Mouse (Mus musculus): ENCODE measurements around the gene Adgrv1. TPM values are rescaled to one million over a fixed set of nuclear protein-coding genes. Genes with fewer than 3 reads are reported as not detected.
"Not testable (repeated sequence)": the region's sequence is repeated elsewhere in the genome, so short reads cannot be mapped to it uniquely, and the experiment has no call there.

Adgrv1 gene
- polyA plus RNA-seq, 1 experiment from 2014 or later: 11.5 TPM

DNA sequence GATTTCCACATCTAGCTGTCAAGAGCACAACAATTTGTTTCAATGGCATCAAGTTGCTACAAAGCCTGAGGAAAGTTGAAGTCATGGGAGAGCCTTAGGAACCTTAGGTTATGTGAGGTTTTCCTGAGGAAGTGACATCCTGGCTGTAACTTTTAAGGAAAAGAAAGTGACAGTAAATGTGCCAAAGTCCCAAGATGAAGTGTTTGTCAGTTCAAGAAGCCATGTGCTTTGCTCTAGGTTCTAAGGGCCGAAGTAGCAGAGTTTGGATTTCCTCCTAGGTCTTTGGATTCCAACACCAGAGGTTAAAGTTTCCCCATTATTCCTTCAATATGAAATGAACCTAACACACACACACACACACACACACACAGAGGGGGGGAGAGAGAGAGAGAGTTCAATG is 332.1 kb downstream of the Adgrv1 start:
- Histone ChIP-seq H3K9ac (replicated peaks; ENCODE audit: low read depth, low read length) (no peak overlapping the region), H3K4me1 (replicated peaks; ENCODE audit: control insufficient read depth, insufficient read depth, low read length) (no peaks in the 10 kb centered on the region), H3K27ac (ENCODE audit: low read length) (no peak overlapping the region), H3K27me3 (replicated peaks; ENCODE audit: control insufficient read depth, insufficient read depth, low read length) (no peaks in the 10 kb centered on the region), H3K4me2 (ENCODE audit: low read length) (no peak overlapping the region), H3K9me3 (ENCODE audit: control insufficient read depth, low read length) (no peaks in the 10 kb centered on the region), H3K36me3 (ENCODE audit: control insufficient read depth, insufficient read depth) (no peaks in the 10 kb centered on the region), H3K4me3 (replicated peaks; ENCODE audit: low read length) (no peak overlapping the region)
- ATAC-seq: no peak
- 76% methylated on average over 1 of the region's 1 CpGs for WGBS

DNA sequence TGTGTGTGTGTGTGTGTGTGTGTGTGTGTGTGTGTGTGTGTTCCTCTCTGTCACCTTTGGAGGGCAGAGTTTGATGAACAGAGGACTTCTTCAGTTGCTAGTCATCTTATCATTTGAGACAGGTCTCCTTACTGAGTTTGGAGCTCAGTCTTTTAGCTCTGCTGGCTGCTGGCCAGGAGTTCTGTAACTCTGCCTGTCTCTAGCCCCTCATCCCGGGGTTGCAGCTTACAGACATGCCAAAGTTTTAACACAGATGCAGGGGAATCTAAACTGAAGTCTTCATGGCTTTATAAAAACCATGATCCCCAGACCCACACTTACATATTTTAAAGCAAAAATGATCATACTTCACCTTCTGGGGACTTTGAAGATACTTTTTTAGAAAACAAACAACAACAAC is 338.8 kb downstream of the Adgrv1 start:
- 26% methylated on average over 1 of the region's 1 CpGs for WGBS
- no peak overlapping the region for H3K9ac ChIP-seq (replicated peaks; ENCODE audit: low read depth, low read length)
- H3K4me3 ChIP-seq (replicated peaks; ENCODE audit: low read length): no peak overlapping the region
- H3K4me1 ChIP-seq (replicated peaks; ENCODE audit: control insufficient read depth, insufficient read depth, low read length): no peaks in the 10 kb centered on the region
- no peaks in the 10 kb centered on the region for H3K36me3 ChIP-seq (ENCODE audit: control insufficient read depth, insufficient read depth)
- no peak overlapping the region for H3K27ac ChIP-seq (ENCODE audit: low read length)
- H3K27me3 ChIP-seq (replicated peaks; ENCODE audit: control insufficient read depth, insufficient read depth, low read length): no peaks in the 10 kb centered on the region
- no peaks in the 10 kb centered on the region for H3K9me3 ChIP-seq (ENCODE audit: control insufficient read depth, low read length)
- ATAC-seq: no peak
- H3K4me2 ChIP-seq (ENCODE audit: low read length): no peak overlapping the region

DNA sequence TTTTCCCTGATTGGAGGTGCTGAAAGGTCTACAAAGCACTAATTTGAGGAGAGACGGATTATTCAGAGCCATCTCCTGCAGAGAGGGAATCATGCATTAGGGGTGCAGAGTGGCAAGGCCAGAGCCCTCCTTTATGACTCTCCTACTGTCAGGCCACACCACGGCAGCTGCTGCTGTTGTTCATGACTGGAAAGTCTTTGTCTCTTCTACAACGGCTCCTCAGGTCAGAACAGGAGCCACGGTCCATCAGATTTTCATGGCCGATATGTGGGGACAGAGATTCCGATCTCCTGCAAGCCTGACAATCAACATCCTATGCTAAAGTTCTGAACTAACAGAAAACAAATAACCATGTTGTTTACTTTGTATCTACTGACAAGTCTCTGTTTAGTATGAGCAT is 350.8 kb downstream of the Adgrv1 start:
- no peak for ATAC-seq

DNA sequence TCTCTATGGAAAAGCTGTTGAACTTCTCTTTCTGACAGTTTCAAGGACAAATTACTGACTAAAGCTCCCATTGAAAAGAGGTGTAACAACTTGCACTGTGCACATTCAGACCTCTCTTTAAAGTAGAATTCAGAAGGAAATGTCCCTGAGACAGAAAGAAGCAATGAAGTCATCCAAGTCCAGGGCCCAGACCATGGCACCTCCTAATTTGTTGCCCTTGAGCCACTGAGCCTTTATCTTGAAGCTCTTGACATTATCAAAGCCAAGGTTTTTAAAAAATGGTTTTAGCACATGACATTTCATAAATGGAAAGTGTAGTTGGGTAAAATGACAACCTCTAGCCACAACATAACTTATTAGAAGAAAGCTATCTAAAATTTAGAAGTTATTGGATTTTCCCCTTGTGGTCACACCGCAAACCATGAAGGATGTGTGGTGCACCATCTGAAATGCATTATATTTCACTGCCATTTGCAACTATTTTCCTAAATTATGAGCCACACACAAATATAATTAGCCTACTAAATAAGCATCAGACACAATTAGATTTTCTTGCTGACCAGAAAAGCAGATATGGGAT is 352.2 kb downstream of the Adgrv1 start:
- Histone ChIP-seq H3K36me3 (ENCODE audit: control insufficient read depth, insufficient read depth) (no peaks in the 10 kb centered on the region), H3K9ac (replicated peaks; ENCODE audit: low read depth, low read length) (no peak overlapping the region), H3K27ac (ENCODE audit: low read length) (no peak overlapping the region), H3K4me2 (ENCODE audit: low read length) (no peak overlapping the region), H3K9me3 (ENCODE audit: control insufficient read depth, low read length) (no peaks in the 10 kb centered on the region), H3K27me3 (replicated peaks; ENCODE audit: control insufficient read depth, insufficient read depth, low read length) (no peaks in the 10 kb centered on the region), H3K4me3 (replicated peaks; ENCODE audit: low read length) (no peak overlapping the region), H3K4me1 (replicated peaks; ENCODE audit: control insufficient read depth, insufficient read depth, low read length) (no peaks in the 10 kb centered on the region)
- WGBS: 97% methylated on average over 1 of the region's 1 CpGs
- ATAC-seq: no peak

More for the DNA sequence above, 350.8 kb downstream of the Adgrv1 start:
- Histone ChIP-seq H3K9me3 (ENCODE audit: control insufficient read depth, low read length) (no peaks in the 10 kb centered on the region), H3K9ac (replicated peaks; ENCODE audit: low read depth, low read length) (no peak overlapping the region), H3K27me3 (replicated peaks; ENCODE audit: control insufficient read depth, insufficient read depth, low read length) (no peaks in the 10 kb centered on the region), H3K4me2 (ENCODE audit: low read length) (no peak overlapping the region), H3K27ac (ENCODE audit: low read length) (no peak overlapping the region), H3K4me3 (replicated peaks; ENCODE audit: low read length) (no peak overlapping the region), H3K4me1 (replicated peaks; ENCODE audit: control insufficient read depth, insufficient read depth, low read length) (no peaks in the 10 kb centered on the region), H3K36me3 (ENCODE audit: control insufficient read depth, insufficient read depth) (no peaks in the 10 kb centered on the region)
- WGBS: 78% methylated on average over 6 of the region's 6 CpGs

DNA sequence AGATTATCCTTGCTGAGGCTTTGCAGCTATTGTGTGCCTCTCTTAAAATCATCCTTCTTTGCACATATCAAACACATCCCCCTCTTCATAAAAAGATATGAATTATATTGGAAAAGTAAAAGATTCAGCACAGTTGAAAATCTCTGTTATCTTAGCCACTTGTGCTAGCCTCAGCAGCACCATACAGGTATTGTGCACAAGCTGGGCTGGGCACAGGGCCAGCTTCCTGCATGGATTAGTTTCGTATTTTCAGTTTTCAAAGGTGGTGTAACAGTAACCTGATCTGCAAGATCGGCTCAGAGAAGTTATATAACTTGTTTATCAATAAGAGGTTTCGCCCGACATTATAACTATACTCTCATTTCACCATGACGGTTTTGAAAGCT is 353.6 kb downstream of the Adgrv1 start:
- 64% methylated on average over 5 of the region's 5 CpGs for WGBS
- Histone ChIP-seq H3K4me1 (replicated peaks; ENCODE audit: control insufficient read depth, insufficient read depth, low read length) (no peaks in the 10 kb centered on the region), H3K4me2 (ENCODE audit: low read length) (no peak overlapping the region), H3K9ac (replicated peaks; ENCODE audit: low read depth, low read length) (no peak overlapping the region), H3K27ac (ENCODE audit: low read length) (no peak overlapping the region), H3K27me3 (replicated peaks; ENCODE audit: control insufficient read depth, insufficient read depth, low read length) (no peaks in the 10 kb centered on the region), H3K4me3 (replicated peaks; ENCODE audit: low read length) (no peak overlapping the region), H3K36me3 (ENCODE audit: control insufficient read depth, insufficient read depth) (no peaks in the 10 kb centered on the region), H3K9me3 (ENCODE audit: control insufficient read depth, low read length) (no peaks in the 10 kb centered on the region)
- no peak for ATAC-seq

DNA sequence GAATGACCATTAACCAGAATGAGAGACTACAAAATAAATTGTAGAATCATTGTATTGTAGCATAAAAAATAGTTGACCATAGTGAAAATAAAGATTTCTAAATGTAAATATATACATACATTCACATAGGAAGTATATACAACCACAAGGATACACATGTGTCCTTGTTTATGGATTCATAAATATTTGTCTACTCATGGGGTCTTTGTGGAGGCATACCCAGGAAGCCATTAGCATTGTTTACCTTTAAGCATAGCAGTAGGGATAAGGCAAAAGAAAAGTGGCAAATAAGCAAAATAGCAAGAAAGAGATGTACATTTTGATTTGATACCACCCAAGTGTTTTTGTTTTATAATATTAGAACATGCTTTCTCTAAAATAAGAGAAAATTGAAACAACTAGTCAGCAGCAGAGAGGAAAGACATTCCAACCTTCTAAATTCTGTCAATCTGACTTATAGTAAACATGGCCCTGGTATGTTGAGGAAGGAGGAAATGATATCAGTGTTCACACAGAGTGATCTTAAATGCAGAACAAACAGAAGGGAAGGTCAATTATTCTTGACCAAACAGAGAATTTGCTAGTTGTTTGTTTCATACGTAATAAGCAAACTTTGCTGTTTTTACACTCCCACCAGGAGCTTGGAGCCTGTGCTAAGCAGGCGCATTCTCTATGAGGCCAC is 354.1 kb downstream of the Adgrv1 start:
- Histone ChIP-seq H3K27ac (ENCODE audit: low read length) (no peak overlapping the region), H3K9me3 (ENCODE audit: control insufficient read depth, low read length) (no peaks in the 10 kb centered on the region), H3K27me3 (replicated peaks; ENCODE audit: control insufficient read depth, insufficient read depth, low read length) (no peaks in the 10 kb centered on the region), H3K36me3 (ENCODE audit: control insufficient read depth, insufficient read depth) (no peaks in the 10 kb centered on the region), H3K4me3 (replicated peaks; ENCODE audit: low read length) (no peak overlapping the region), H3K4me2 (ENCODE audit: low read length) (no peak overlapping the region), H3K9ac (replicated peaks; ENCODE audit: low read depth, low read length) (no peak overlapping the region), H3K4me1 (replicated peaks; ENCODE audit: control insufficient read depth, insufficient read depth, low read length) (no peaks in the 10 kb centered on the region)
- ATAC-seq: no peak
- 71% methylated on average over 2 of the region's 2 CpGs for WGBS

DNA sequence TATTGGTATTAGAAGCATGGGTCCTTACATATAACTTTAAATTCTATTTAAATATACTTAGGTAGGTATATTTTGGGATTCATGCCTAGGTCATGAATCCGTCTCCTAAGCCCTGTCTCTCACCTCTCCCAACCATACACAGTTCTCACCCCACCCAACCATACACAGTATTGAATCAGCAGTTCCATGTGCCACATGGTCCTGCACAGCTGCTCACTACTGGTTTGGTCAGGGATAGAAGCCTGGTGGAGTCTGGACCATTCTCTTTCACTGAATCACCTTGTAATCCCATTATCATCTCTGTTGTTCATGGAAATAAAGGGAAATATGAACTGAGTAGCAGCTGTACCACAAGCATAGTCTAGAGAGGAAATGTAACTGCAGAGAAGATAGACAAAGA is 359.1 kb downstream of the Adgrv1 start:
- Histone ChIP-seq H3K4me3 (replicated peaks; ENCODE audit: low read length) (no peak overlapping the region), H3K27me3 (replicated peaks; ENCODE audit: control insufficient read depth, insufficient read depth, low read length) (no peaks in the 10 kb centered on the region), H3K9me3 (ENCODE audit: control insufficient read depth, low read length) (no peaks in the 10 kb centered on the region), H3K9ac (replicated peaks; ENCODE audit: low read depth, low read length) (no peak overlapping the region), H3K36me3 (ENCODE audit: control insufficient read depth, insufficient read depth) (no peaks in the 10 kb centered on the region), H3K27ac (ENCODE audit: low read length) (no peak overlapping the region), H3K4me2 (ENCODE audit: low read length) (no peak overlapping the region), H3K4me1 (replicated peaks; ENCODE audit: control insufficient read depth, insufficient read depth, low read length) (no peaks in the 10 kb centered on the region)
- WGBS: 100% methylated on average over 1 of the region's 1 CpGs
- no peak for ATAC-seq

DNA sequence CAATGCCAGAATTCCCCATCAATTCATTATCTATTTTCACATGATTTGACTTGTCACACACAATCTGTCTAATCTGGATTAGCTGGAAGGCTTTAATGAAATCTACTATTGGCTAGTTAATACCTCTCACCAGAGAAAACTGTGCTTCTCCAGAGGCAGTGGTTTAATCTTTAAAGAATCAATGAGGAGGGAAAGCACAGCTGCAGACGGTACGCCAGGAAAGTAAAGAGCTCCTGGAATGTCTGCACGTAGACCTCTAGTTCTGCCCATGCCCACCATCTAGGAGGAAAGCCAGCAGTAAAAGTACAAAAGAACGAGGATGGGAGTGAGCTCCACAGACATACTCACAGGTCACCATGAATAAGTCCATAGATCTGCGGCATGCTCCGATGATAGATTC is 362.6 kb downstream of the Adgrv1 start:
- Histone ChIP-seq H3K4me3 (replicated peaks; ENCODE audit: low read length) (no peak overlapping the region), H3K36me3 (ENCODE audit: control insufficient read depth, insufficient read depth) (no peaks in the 10 kb centered on the region), H3K27ac (ENCODE audit: low read length) (no peak overlapping the region), H3K9ac (replicated peaks; ENCODE audit: low read depth, low read length) (no peak overlapping the region), H3K9me3 (ENCODE audit: control insufficient read depth, low read length) (no peaks in the 10 kb centered on the region), H3K27me3 (replicated peaks; ENCODE audit: control insufficient read depth, insufficient read depth, low read length) (no peaks in the 10 kb centered on the region), H3K4me2 (ENCODE audit: low read length) (no peak overlapping the region), H3K4me1 (replicated peaks; ENCODE audit: control insufficient read depth, insufficient read depth, low read length) (no peaks in the 10 kb centered on the region)
- 65% methylated on average over 6 of the region's 6 CpGs for WGBS
- ATAC-seq: no peak

DNA sequence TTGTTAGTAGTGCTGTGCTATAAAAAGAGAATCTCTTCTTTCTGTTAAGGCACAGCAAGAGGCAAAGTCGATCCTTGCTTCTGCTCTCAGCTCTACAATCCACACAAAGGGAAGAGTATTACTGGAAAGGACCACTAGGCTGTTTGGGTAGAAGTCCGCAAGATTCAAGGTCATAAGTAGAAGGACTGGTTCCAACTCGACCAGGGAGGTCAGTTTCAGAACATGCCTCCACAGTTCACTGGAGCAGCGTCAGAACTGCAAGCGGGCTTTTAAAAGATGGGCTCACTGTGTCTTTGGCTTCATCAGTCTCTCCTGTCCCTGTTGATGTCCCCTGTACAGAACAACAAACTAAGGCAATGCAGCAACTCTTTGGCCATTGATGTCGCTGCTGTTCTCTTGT is 363.9 kb downstream of the Adgrv1 start:
- H3K9ac ChIP-seq (replicated peaks; ENCODE audit: low read depth, low read length): no peak overlapping the region
- 87% methylated on average over 6 of the region's 6 CpGs for WGBS

DNA sequence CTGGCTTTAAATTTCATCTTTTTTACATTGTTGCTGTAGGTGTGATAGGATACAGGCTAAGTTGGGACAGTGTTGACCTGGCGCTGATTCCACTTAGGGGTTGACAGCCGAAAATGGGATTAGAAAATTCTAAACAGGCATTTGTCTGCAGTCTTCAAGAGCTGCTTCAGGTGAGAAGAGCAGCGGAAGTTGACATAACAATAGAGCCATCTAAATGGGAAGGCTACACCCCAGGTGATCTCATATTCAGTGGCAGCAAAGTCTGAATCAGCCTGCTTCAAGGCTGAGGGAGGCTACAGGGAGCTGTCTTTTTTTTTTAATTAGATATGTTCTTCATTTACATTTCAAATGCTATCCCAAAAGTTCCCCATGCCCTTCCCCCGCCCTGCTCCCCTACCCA is 365.5 kb downstream of the Adgrv1 start:
- not testable (repeated sequence) for H3K4me1 ChIP-seq (replicated peaks; ENCODE audit: control insufficient read depth, insufficient read depth, low read length); H3K9me3 ChIP-seq (ENCODE audit: control insufficient read depth, low read length); H3K4me2 ChIP-seq (ENCODE audit: low read length); H3K4me3 ChIP-seq (replicated peaks; ENCODE audit: low read length); H3K27ac ChIP-seq (ENCODE audit: low read length); H3K9ac ChIP-seq (replicated peaks; ENCODE audit: low read depth, low read length); H3K27me3 ChIP-seq (replicated peaks; ENCODE audit: control insufficient read depth, insufficient read depth, low read length); H3K36me3 ChIP-seq (ENCODE audit: control insufficient read depth, insufficient read depth); ATAC-seq
- WGBS: 79% methylated on average over 4 of the region's 4 CpGs

More for the DNA sequence above, 363.9 kb downstream of the Adgrv1 start:
- Histone ChIP-seq H3K27me3 (replicated peaks; ENCODE audit: control insufficient read depth, insufficient read depth, low read length) (no peaks in the 10 kb centered on the region), H3K9me3 (ENCODE audit: control insufficient read depth, low read length) (no peaks in the 10 kb centered on the region), H3K4me1 (replicated peaks; ENCODE audit: control insufficient read depth, insufficient read depth, low read length) (no peaks in the 10 kb centered on the region), H3K36me3 (ENCODE audit: control insufficient read depth, insufficient read depth) (no peaks in the 10 kb centered on the region), H3K4me2 (ENCODE audit: low read length) (no peak overlapping the region), H3K27ac (ENCODE audit: low read length) (no peak overlapping the region), H3K4me3 (replicated peaks; ENCODE audit: low read length) (no peak overlapping the region)
- no peak for ATAC-seq
